Mouse (Mus musculus): ENCODE results near the gene Olfr281. TPM values are rescaled to one million over a fixed set of nuclear protein-coding genes. Genes with fewer than 3 reads are reported as not detected.
"Not testable (repeated sequence)": the region's sequence is repeated elsewhere in the genome, so short reads cannot be mapped to it uniquely, and the experiment has no call there.

Gene Olfr281
- total RNA-seq (2015; ENCODE audit: low replicate concordance): not detected in 2 replicates
- total RNA-seq (2017; ENCODE audit: low replicate concordance): not detected in 2 replicates

DNA sequence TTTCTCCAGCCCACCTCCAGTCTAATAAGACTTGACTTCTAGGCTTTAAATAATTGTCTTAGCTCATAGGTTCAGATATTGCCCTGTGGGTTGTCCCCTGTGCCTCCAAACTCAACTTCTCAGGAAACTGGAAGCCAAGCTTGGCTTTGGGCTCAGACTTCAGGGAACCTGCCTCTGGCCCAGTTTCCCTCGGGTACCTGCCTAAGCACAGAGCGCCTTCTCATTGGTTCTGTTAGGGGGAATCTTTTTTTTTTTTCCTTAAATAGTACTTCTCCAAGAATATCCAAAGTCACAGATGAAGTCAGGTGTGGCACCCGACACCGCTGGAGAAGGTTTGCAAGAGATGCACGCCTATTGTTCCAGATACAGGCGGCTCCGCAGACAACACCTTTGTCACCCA lies at the start of gene Olfr281:
TSS of gene Olfr281 (plus strand) at position 301 of the 400 bp plus-strand sequence.
- ATAC-seq (replicated peaks; ENCODE audit: low FRiP score, poor library complexity, severe bottlenecking): no peak

GRCm38 (mm10) chr15:98408406-98409060 lies 43.9 kb upstream of the Olfr281 start:
- no peak for ATAC-seq (replicated peaks; ENCODE audit: low FRiP score, poor library complexity, severe bottlenecking)

- ATAC-seq (replicated peaks; ENCODE audit: low FRiP score, poor library complexity, severe bottlenecking): no peak
These were observed 42.8 kb upstream of the Olfr281 start for GRCm38 (mm10) chr15:98409635-98410034.

- ATAC-seq (replicated peaks; ENCODE audit: low FRiP score, poor library complexity, severe bottlenecking): no peak
These were observed 42.1 kb upstream of the Olfr281 start for GRCm38 (mm10) chr15:98410249-98410648.

- ATAC-seq (replicated peaks; ENCODE audit: low FRiP score, poor library complexity, severe bottlenecking): no peak
These were observed 36.4 kb upstream of the Olfr281 start for GRCm38 (mm10) chr15:98415996-98416395.

DNA sequence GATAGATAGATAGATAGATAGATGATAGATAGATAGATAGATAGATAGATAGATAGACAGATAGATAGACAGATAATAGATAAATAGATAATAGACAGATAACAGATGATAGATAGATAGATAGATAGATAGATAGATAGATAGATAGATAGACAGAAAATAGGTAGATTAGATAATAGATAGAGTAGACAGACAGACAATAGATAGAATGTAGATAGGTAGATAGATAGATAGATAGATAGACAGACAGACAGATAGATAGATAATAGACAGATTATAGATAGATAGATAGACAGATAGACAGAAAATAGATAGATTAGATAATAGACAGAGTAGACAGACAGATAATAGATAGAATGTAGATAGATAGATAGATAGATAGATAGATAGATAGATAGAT lies 35.6 kb upstream of the Olfr281 start:
- ATAC-seq (replicated peaks; ENCODE audit: low FRiP score, poor library complexity, severe bottlenecking): not testable (repeated sequence)

DNA sequence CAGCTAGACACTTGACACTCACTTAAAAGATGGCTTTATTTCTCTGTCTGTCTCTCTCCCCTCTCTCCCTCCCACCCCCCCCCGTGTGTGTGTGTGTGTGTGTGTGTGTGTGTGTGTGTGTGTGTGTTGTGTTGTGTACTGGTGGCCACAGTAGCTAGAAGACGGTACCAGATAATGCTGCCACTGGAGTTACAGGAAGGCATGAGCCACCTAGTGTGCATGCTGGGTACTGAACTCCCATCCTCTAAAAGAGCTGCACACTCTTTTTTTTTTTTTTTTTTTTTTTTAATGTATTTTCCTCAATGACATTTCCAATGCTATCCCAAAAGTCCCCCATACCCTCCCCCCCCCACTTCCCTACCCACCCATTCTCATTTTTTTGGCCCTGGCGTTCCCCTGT lies 35.1 kb upstream of the Olfr281 start:
- not testable (repeated sequence) for ATAC-seq (replicated peaks; ENCODE audit: low FRiP score, poor library complexity, severe bottlenecking)

DNA sequence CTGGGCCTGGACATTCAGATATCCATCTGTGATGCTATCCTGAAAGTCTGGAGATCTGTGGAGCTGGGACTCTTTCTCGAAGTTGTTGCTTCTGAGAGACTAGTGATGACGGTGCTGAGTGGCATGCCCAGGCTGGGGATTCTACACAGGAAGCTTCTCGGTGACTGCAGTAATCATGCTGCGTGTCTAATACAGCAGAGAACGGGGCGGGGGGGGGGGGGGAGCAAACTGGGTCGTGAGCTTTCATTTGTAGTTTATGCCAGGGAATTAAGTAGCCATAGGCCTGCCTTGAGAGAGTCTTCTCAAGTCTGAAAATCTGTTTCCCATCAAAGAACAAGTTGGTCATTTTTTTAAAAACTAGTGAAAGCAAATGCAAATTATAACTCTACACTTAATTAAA lies 34.3 kb upstream of the Olfr281 start:
- ATAC-seq (replicated peaks; ENCODE audit: low FRiP score, poor library complexity, severe bottlenecking): no peak

GRCm38 (mm10) chr15:98420897-98421296 lies 31.5 kb upstream of the Olfr281 start:
- no peak for ATAC-seq (replicated peaks; ENCODE audit: low FRiP score, poor library complexity, severe bottlenecking)

DNA sequence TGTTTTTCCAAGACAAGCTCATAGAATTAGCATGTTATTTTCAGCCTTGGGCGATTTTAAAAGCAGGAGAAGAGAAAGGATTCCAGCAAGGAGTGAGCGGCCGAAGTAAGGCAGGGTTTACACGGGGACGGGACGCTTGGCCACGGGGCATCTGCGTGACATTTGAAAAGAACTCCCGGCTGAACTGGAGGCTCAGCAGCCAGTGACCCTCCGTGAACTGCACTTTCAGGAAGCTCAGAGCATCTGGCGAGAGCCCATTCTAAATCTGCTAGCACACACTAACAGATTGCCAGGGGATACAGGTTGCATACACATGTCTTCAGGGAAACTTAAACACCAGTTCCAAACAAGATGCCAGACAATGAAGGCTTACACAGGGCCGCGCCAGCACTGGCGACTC lies 28.1 kb upstream of the Olfr281 start:
- ATAC-seq (replicated peaks; ENCODE audit: low FRiP score, poor library complexity, severe bottlenecking): no peak

DNA sequence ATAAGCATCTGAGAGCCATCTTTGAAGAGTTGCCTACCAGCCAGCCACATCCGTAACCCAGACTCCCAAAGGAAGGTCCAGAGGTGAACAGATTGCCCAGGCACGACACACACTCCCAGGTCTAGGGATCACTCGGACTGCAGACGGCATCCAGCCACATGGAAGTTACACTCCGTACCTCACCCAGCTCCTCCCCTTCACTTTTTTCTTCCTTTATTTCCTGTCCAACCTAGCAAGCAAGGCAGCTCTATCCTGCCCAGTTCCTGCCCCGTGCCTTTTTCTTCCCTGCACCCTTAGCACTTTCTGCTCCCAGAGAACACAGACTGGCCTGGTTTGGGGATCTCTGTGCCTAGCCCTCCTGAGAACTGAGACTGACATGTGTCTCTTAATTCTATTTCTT lies 27.6 kb upstream of the Olfr281 start:
- no peak for ATAC-seq (replicated peaks; ENCODE audit: low FRiP score, poor library complexity, severe bottlenecking)

DNA sequence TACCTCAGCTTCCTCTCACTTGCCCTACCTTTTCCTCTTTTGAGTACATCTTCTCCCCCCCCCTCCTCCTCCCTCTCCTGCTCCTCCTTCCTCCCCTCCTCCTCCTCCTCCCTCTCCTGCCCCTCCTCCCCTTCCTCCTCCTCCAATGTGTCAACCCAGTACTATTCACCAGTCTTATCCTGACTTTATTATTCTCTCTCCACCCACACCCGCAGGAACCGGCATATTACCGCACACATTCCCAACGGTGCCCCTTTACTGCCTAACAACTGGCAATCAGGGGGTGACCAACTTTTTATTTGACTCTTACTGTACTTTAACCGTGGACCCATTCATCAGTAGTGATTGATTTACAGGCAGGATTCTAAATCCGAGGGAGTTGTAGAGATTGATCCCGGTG lies 27.2 kb upstream of the Olfr281 start:
- no peak for ATAC-seq (replicated peaks; ENCODE audit: low FRiP score, poor library complexity, severe bottlenecking)

DNA sequence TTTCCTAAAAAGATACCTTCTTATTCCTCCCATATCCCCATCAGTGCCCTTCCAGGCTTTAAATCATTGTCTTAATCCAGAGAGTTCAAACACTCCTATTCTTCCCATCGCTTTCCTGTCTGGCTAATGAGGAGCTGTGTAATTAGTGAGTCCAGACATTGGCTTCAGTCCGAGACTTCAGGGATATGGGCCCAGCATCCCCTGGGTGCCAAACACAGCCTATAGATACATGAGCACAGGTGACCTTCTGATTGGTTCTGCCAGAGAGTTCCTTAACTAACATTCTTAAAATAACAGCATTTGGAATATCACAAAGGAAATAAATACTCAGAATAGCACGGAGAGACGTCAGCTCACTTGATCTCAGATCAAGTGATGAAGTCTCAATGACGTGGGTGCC lies 21.5 kb upstream of the Olfr281 start, which contains the start of gene Olfr282:
TSS of gene Olfr282 (plus strand) at position 301 of the 400 bp plus-strand sequence.
- ATAC-seq (replicated peaks; ENCODE audit: low FRiP score, poor library complexity, severe bottlenecking): not testable (repeated sequence)

DNA sequence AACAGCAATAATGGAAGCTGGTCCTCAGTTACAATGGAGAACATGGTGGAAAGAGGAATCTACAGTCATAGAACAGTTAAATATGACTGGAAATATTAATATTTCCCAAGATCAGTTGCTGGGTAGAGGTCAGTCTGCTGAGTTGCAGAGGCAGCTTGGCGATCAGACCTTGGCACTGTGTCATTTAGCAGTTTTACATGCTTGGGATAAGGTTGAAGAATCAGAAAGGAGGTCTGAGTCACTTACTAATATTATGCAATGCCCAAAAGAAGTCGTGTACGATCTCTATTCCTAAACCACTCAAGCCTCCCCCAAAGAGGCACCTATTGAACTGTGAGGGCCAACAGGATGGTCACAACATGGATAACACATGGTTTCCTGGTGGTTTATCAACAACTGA lies 7.8 kb upstream of the Olfr281 start:
- ATAC-seq (replicated peaks; ENCODE audit: low FRiP score, poor library complexity, severe bottlenecking): no peak

- no peak for ATAC-seq (replicated peaks; ENCODE audit: low FRiP score, poor library complexity, severe bottlenecking)
These were observed 3.9 kb upstream of the Olfr281 start for GRCm38 (mm10) chr15:98448521-98448920.

DNA sequence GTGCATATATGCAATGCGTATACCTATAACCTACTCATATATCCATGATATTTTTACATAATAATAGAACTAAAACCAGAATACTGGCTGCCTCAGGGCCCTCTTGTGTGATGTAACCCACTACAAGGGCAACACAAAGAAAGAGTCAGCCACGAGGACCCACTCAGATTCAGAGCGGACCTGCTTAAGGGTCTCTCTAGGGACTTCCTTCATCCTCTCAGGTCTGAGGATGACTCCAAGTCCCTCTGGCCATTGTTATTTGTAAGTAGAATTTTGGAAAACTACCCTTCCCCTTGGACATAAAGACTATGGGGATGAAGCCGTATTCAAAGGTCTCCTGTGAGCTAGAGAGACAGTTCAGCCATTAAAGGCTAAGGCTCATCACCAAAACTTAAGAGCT lies 17.2 kb downstream of the Olfr281 start, which contains the start of gene OR5BS1P:
TSS of gene OR5BS1P (plus strand) at position 301 of the 400 bp plus-strand sequence.
- no peak for ATAC-seq (replicated peaks; ENCODE audit: low FRiP score, poor library complexity, severe bottlenecking)

- no peak for ATAC-seq (replicated peaks; ENCODE audit: low FRiP score, poor library complexity, severe bottlenecking)
These were observed 19.2 kb downstream of the Olfr281 start for GRCm38 (mm10) chr15:98471539-98471938.

GRCm38 (mm10) chr15:98474958-98475357 lies 22.6 kb downstream of the Olfr281 start:
- ATAC-seq (replicated peaks; ENCODE audit: low FRiP score, poor library complexity, severe bottlenecking): no peak

DNA sequence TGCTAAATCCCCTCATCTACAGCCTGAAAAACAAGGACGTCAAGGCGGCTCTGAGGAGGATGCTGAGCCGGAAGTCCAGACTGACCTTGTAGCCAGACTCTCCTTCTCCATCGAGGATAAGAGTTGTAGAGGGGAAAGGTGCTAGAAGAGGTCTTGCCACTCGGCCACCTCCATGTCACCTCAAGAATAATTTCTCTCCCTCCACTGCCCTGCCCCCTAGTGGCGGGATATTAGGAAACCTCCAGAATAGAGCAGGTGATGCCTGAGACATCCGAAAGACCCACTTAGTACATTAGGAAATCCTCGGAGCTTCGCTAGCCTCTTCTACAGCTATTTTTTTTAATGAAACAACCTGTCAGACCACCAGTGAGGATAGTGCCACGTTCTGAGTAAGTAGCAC lies 23.0 kb downstream of the Olfr281 start:
- ATAC-seq (replicated peaks; ENCODE audit: low FRiP score, poor library complexity, severe bottlenecking): peak; percentile 53; the same call in 1 of the 2 replicates

DNA sequence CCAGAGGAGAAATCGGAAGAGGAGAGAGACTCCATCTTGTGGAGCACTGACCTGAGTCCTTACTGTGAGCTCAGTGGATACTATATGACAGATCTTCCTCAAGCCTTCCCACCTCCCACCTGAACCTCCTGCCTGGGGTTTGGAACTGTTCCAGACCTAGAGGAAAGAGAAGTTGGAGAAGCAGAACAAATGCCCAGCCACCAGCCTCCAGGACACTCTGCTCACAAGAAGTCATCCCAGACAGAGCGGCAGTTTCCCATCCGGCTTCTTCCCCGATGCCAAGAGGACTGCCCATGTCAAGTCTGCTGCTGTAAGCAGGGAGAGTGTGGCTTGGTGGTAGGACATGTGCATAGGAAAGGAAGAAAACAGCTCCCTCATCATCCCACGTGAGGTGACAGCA lies 23.9 kb downstream of the Olfr281 start:
- ATAC-seq (replicated peaks; ENCODE audit: low FRiP score, poor library complexity, severe bottlenecking): no peak

DNA sequence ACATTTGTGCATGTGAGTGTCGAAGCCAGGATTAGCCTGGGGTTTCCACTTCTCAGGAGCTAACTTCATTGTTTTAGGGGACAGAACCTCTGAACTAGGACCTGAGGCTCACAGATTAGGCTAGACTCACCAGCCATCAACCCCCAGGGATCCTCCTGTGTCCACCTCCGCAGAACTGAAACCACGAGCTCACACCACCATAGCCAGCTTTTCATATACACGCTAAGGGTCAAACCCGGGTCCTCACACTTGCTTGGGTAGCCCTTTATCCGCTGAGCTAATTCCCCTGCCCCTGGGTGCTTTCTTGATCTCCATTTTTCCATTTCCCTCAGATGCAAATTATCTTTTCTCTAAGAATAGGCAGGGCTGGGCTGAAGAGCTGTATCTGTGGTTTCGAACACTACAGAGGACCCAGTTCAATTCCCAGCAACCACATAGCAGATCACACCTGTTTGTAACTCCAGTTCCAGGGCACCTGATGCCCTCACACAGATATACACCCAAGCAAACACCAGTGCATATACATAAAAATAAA lies 27.2 kb downstream of the Olfr281 start:
- no peak for ATAC-seq (replicated peaks; ENCODE audit: low FRiP score, poor library complexity, severe bottlenecking)

DNA sequence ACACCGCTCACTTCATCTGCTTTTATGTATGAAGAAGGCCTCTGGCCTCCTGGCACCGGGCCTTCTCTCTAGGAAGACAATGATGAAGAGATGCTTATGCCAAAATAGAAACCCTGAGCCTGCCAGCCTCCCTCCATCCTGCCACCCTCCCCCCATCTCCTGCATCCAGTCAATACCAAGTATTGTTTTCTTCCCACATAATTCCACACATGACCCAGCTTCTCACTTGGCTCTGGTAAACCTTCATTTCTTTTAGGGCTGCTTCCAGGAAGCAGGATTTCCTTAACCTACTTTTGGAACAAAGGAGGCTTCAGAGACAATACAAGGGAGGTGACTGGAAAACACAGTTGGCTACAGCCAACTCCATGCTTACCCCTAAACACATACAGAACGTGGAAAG lies 30.3 kb downstream of the Olfr281 start, which contains the start of gene Lalba:
TSS of gene Lalba (minus strand) at position 21 of the 400 bp plus-strand sequence.
- ATAC-seq (replicated peaks; ENCODE audit: low FRiP score, poor library complexity, severe bottlenecking): no peak

Data from erythroblast, adult 5-6 weeks (primary cell).